Mouse (Mus musculus): ENCODE data around the gene Foxo6. TPM values are rescaled to one million over a fixed set of nuclear protein-coding genes. Genes with fewer than 3 reads are reported as not detected.

Foxo6 gene
- polyA plus RNA-seq, 1 experiment from 2014 or later, result 0.69 TPM

GRCm38 (mm10) chr4:120323858-120324257 lies 36.7 kb upstream of the Foxo6 start:
- Histone ChIP-seq H3K27ac (replicated peaks; ENCODE audit: low read depth, low read length) (no peak overlapping the region), H3K9me3 (replicated peaks; ENCODE audit: control insufficient read depth, low read length) (no peaks in the 10 kb centered on the region), H3K27me3 (ENCODE audit: control insufficient read depth, insufficient read depth, low read length) (no peaks in the 10 kb centered on the region), H3K4me2 (ENCODE audit: low read depth, low read length) (no peak overlapping the region), H3K4me3 (ENCODE audit: low read depth, low read length) (no peak overlapping the region), H3K9ac (replicated peaks; ENCODE audit: low read length) (no peak overlapping the region), H3K4me1 (ENCODE audit: control insufficient read depth, insufficient read depth, low read length) (no peaks in the 10 kb centered on the region), H3K36me3 (replicated peaks; ENCODE audit: control insufficient read depth, insufficient read depth, low read depth, low read length) (no peaks in the 10 kb centered on the region)
- DNase-seq (ENCODE audit: low spot score) (no peak), ATAC-seq (replicated peaks; ENCODE audit: insufficient number of reproducible peaks, low FRiP score, low TSS enrichment, low read depth) (no peak)
- 92% methylated on average over 1 of the region's 1 CpGs for WGBS

GRCm38 (mm10) chr4:120323198-120323597 lies 36.0 kb upstream of the Foxo6 start:
- no peak overlapping the region for H3K27ac ChIP-seq (replicated peaks; ENCODE audit: low read depth, low read length)
- WGBS, result 33% methylated on average over 6 of the region's 6 CpGs
- H3K4me2 ChIP-seq (ENCODE audit: low read depth, low read length), result no peak overlapping the region
- no peaks in the 10 kb centered on the region for H3K36me3 ChIP-seq (replicated peaks; ENCODE audit: control insufficient read depth, insufficient read depth, low read depth, low read length)
- H3K4me3 ChIP-seq (ENCODE audit: low read depth, low read length), result no peak overlapping the region
- no peaks in the 10 kb centered on the region for H3K9me3 ChIP-seq (replicated peaks; ENCODE audit: control insufficient read depth, low read length)
- no peak overlapping the region for H3K9ac ChIP-seq (replicated peaks; ENCODE audit: low read length)
- peak; percentile 24 for DNase-seq (ENCODE audit: low spot score)
- no peaks in the 10 kb centered on the region for H3K27me3 ChIP-seq (ENCODE audit: control insufficient read depth, insufficient read depth, low read length)
- ATAC-seq (replicated peaks; ENCODE audit: insufficient number of reproducible peaks, low FRiP score, low TSS enrichment, low read depth), result no peak
- H3K4me1 ChIP-seq (ENCODE audit: control insufficient read depth, insufficient read depth, low read length), result no peaks in the 10 kb centered on the region

DNA sequence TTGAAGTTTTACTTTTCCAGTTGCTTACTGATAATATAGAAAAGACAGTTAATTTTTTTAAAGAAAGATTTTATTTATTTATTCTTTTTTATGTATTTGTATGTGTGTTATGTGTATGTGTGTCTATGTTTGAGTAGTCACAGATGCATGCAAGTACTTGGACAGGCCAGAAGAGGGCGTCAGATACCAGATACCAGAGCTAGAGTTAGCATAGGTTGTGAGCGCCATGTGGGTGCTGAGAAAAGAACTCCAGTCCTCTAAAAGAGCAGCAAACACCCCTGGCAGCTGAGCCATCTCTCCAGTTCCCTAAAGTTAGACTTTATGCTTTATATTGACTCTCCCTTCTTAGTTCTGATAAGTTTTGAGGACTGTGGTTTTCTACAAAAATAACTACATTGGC lies 30.4 kb upstream of the Foxo6 start:
- Histone ChIP-seq H3K36me3 (replicated peaks; ENCODE audit: control insufficient read depth, insufficient read depth, low read depth, low read length) (no peaks in the 10 kb centered on the region), H3K4me2 (ENCODE audit: low read depth, low read length) (no peak overlapping the region), H3K9ac (replicated peaks; ENCODE audit: low read length) (no peak overlapping the region), H3K9me3 (replicated peaks; ENCODE audit: control insufficient read depth, low read length) (no peaks in the 10 kb centered on the region), H3K4me1 (ENCODE audit: control insufficient read depth, insufficient read depth, low read length) (no peaks in the 10 kb centered on the region), H3K27me3 (ENCODE audit: control insufficient read depth, insufficient read depth, low read length) (no peaks in the 10 kb centered on the region), H3K27ac (replicated peaks; ENCODE audit: low read depth, low read length) (no peak overlapping the region), H3K4me3 (ENCODE audit: low read depth, low read length) (no peak overlapping the region)
- 58% methylated on average over 2 of the region's 2 CpGs for WGBS
- no peak for DNase-seq (ENCODE audit: low spot score)
- no peak for ATAC-seq (replicated peaks; ENCODE audit: insufficient number of reproducible peaks, low FRiP score, low TSS enrichment, low read depth)

DNA sequence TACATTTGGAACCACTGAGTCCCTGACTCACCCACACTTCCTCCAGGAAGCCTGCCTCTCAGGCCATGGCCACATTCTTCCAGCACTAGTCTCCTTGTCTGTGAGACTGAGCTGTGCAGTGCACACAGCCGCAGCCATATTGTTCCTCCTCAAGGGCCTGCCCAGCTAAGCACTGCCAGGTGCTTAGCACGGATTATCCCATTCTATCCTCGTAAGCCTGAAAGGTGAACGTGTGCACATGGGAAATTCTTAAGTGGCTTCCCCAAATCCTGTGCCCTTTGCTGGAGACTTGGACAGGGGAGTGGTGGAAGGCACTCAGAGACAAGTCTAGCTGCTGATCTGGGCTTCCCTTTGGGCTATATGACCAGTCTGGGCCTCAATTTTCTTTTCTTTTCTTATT lies 29.6 kb upstream of the Foxo6 start:
- H3K27ac ChIP-seq (replicated peaks; ENCODE audit: low read depth, low read length), result no peak overlapping the region
- H3K4me1 ChIP-seq (ENCODE audit: control insufficient read depth, insufficient read depth, low read length), result no peaks in the 10 kb centered on the region
- no peaks in the 10 kb centered on the region for H3K27me3 ChIP-seq (ENCODE audit: control insufficient read depth, insufficient read depth, low read length)
- ATAC-seq (replicated peaks; ENCODE audit: insufficient number of reproducible peaks, low FRiP score, low TSS enrichment, low read depth) (no peak), DNase-seq (ENCODE audit: low spot score) (no peak)
- no peak overlapping the region for H3K4me2 ChIP-seq (ENCODE audit: low read depth, low read length)
- 65% methylated on average over 4 of the region's 4 CpGs for whole genome bisulfite sequencing
- H3K9me3 ChIP-seq (replicated peaks; ENCODE audit: control insufficient read depth, low read length), result no peaks in the 10 kb centered on the region
- no peak overlapping the region for H3K9ac ChIP-seq (replicated peaks; ENCODE audit: low read length)
- H3K4me3 ChIP-seq (ENCODE audit: low read depth, low read length), result no peak overlapping the region
- H3K36me3 ChIP-seq (replicated peaks; ENCODE audit: control insufficient read depth, insufficient read depth, low read depth, low read length), result no peaks in the 10 kb centered on the region

DNA sequence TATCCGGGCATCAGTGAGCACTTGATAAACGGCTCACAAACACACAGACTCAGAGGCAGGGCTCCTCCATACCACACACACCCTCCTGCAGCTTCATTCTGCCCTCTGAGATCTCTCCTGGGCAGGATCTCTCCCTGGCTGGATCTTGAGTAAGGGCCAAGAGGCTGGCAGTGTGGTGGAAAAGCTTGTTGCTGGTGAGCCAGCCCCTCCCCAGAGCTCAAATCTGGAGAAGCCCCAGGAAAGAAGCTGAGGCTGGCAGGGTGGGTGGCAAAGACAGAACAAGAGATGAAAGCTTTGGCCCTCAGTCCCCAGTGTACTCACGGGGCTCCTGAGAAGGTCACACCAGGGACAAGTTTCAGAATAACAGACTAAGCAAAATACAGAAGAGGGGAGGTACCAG lies 27.4 kb upstream of the Foxo6 start:
- H3K27me3 ChIP-seq (ENCODE audit: control insufficient read depth, insufficient read depth, low read length), result no peaks in the 10 kb centered on the region
- H3K9ac ChIP-seq (replicated peaks; ENCODE audit: low read length), result no peak overlapping the region
- H3K27ac ChIP-seq (replicated peaks; ENCODE audit: low read depth, low read length), result no peak overlapping the region
- DNase-seq (ENCODE audit: low spot score) (no peak), ATAC-seq (replicated peaks; ENCODE audit: insufficient number of reproducible peaks, low FRiP score, low TSS enrichment, low read depth) (no peak)
- H3K4me1 ChIP-seq (ENCODE audit: control insufficient read depth, insufficient read depth, low read length), result no peaks in the 10 kb centered on the region
- H3K36me3 ChIP-seq (replicated peaks; ENCODE audit: control insufficient read depth, insufficient read depth, low read depth, low read length), result no peaks in the 10 kb centered on the region
- no peak overlapping the region for H3K4me2 ChIP-seq (ENCODE audit: low read depth, low read length)
- no peak overlapping the region for H3K4me3 ChIP-seq (ENCODE audit: low read depth, low read length)
- H3K9me3 ChIP-seq (replicated peaks; ENCODE audit: control insufficient read depth, low read length), result no peaks in the 10 kb centered on the region
- WGBS, result 54% methylated on average over 3 of the region's 3 CpGs

- H3K4me2 ChIP-seq (ENCODE audit: low read depth, low read length), result no peak overlapping the region
- no peaks in the 10 kb centered on the region for H3K27me3 ChIP-seq (ENCODE audit: control insufficient read depth, insufficient read depth, low read length)
- WGBS, result 84% methylated on average over 5 of the region's 5 CpGs
- no peak for ATAC-seq (replicated peaks; ENCODE audit: insufficient number of reproducible peaks, low FRiP score, low TSS enrichment, low read depth)
- no peak overlapping the region for H3K4me3 ChIP-seq (ENCODE audit: low read depth, low read length)
- H3K9me3 ChIP-seq (replicated peaks; ENCODE audit: control insufficient read depth, low read length), result no peaks in the 10 kb centered on the region
- DNase-seq (ENCODE audit: low spot score), result no peak
- H3K4me1 ChIP-seq (ENCODE audit: control insufficient read depth, insufficient read depth, low read length), result no peaks in the 10 kb centered on the region
- H3K9ac ChIP-seq (replicated peaks; ENCODE audit: low read length), result no peak overlapping the region
- H3K27ac ChIP-seq (replicated peaks; ENCODE audit: low read depth, low read length), result no peak overlapping the region
- H3K36me3 ChIP-seq (replicated peaks; ENCODE audit: control insufficient read depth, insufficient read depth, low read depth, low read length), result no peaks in the 10 kb centered on the region
These were observed 26.2 kb upstream of the Foxo6 start for GRCm38 (mm10) chr4:120313309-120313708.

- Histone ChIP-seq H3K4me3 (ENCODE audit: low read depth, low read length) (no peak overlapping the region), H3K36me3 (replicated peaks; ENCODE audit: control insufficient read depth, insufficient read depth, low read depth, low read length) (no peaks in the 10 kb centered on the region), H3K4me2 (ENCODE audit: low read depth, low read length) (no peak overlapping the region), H3K27ac (replicated peaks; ENCODE audit: low read depth, low read length) (no peak overlapping the region), H3K9ac (replicated peaks; ENCODE audit: low read length) (no peak overlapping the region), H3K4me1 (ENCODE audit: control insufficient read depth, insufficient read depth, low read length) (no peaks in the 10 kb centered on the region), H3K27me3 (ENCODE audit: control insufficient read depth, insufficient read depth, low read length) (no peaks in the 10 kb centered on the region), H3K9me3 (replicated peaks; ENCODE audit: control insufficient read depth, low read length) (no peaks in the 10 kb centered on the region)
- DNase-seq (ENCODE audit: low spot score), result no peak
- no peak for ATAC-seq (replicated peaks; ENCODE audit: insufficient number of reproducible peaks, low FRiP score, low TSS enrichment, low read depth)
- 30% methylated on average over 9 of the region's 9 CpGs for WGBS
These were observed 17.4 kb upstream of the Foxo6 start for GRCm38 (mm10) chr4:120304580-120304979.

GRCm38 (mm10) chr4:120299287-120299686 lies 12.1 kb upstream of the Foxo6 start:
- no peak overlapping the region for H3K4me2 ChIP-seq (ENCODE audit: low read depth, low read length)
- no peak overlapping the region for H3K9ac ChIP-seq (replicated peaks; ENCODE audit: low read length)
- DNase-seq (ENCODE audit: low spot score) (peak; percentile 23), ATAC-seq (replicated peaks; ENCODE audit: insufficient number of reproducible peaks, low FRiP score, low TSS enrichment, low read depth) (no peak)
- no peaks in the 10 kb centered on the region for H3K27me3 ChIP-seq (ENCODE audit: control insufficient read depth, insufficient read depth, low read length)
- no peak overlapping the region for H3K4me3 ChIP-seq (ENCODE audit: low read depth, low read length)
- H3K27ac ChIP-seq (replicated peaks; ENCODE audit: low read depth, low read length), result no peak overlapping the region
- 51% methylated on average over 7 of the region's 7 CpGs for WGBS
- H3K36me3 ChIP-seq (replicated peaks; ENCODE audit: control insufficient read depth, insufficient read depth, low read depth, low read length), result no peaks in the 10 kb centered on the region
- H3K9me3 ChIP-seq (replicated peaks; ENCODE audit: control insufficient read depth, low read length), result no peaks in the 10 kb centered on the region
- H3K4me1 ChIP-seq (ENCODE audit: control insufficient read depth, insufficient read depth, low read length), result no peaks in the 10 kb centered on the region

Measured in embryonic facial prominence, embryonic 11.5 days (tissue).